Mouse (Mus musculus) yolk sac, embryonic 10.5 days (tissue): ENCODE measurements around the gene Arhgap8.

Source experiments
- DNase-seq: peaks from one replicate; pipeline ENCODE4 v3.0.0-alpha.2; 2017; ENCODE audit warnings: low spot score

The Arhgap8 gene

DNA sequence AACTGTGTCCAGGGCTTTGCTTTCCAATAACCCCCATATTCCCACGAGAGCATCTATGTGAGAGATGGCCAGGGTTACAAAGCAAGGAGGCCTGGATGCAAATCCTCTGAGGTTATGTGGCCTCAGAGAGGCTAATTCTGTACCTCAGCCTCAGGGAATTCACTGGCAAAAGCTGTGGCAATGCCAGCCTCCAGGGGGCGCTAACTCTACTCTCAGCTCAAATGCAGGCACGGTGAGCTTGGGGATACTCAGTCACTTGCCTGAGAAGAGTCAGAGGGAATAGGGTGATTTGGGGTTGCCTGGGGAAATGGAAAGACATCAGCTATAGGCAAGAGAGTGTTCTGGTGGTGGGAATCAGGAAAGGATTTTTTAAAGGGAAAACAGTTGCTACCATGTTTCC, 83.8 kb downstream of the Arhgap8 start:
- DNase-seq, result no peak

DNA sequence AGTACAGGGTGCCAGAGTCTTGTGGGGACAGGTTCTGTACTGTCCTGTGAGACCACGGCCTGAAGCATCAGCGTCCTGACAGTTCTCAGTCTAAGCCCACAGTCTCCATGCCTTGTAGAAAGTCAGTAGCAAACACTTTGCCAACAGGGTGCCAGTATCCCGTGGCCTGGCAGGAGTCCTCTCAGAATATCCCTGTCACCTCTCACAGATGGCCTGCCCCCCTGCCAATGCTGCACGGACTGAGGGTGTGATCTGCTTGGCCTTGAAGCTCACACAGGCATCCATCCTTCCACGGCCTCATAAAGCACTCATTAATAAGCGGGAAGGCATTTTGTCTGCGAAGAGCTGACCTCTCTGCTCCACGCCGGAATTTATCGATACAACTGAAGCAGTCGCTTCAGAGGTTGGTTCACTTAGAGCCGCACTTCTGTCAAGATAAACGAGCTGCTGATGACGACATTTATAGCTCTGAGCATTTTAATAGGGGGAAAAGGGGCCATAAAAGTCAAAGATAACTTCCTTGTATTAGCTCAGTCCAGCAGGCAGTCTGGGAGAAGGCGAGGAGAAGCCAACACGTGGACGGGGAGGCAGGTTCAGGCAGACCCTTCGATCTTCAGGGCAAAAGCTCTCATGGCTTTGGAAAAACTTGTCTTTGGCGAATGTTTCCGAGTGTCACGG, 89.6 kb downstream of the Arhgap8 start:
- DNase-seq, result no peak

DNA sequence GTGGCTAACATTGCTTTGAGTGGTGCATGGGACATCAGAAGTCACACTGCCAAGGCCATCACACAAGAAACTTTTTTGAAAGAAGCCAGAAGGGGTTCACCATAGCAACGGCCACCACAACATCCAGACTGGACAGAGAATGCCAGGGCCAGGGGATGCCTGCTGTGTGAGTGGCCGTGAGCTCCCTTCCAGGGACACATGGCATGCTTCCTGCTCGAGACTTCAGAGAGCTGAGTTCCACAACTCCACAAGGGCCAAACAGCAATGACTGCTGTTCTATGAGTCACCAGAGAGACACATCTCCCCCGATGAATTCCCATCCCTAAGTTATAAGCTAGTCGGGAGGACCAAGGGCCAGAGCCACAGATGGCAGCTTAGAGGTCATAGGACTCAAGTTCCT, 91.3 kb downstream of the Arhgap8 start:
- no peak for DNase-seq

DNA sequence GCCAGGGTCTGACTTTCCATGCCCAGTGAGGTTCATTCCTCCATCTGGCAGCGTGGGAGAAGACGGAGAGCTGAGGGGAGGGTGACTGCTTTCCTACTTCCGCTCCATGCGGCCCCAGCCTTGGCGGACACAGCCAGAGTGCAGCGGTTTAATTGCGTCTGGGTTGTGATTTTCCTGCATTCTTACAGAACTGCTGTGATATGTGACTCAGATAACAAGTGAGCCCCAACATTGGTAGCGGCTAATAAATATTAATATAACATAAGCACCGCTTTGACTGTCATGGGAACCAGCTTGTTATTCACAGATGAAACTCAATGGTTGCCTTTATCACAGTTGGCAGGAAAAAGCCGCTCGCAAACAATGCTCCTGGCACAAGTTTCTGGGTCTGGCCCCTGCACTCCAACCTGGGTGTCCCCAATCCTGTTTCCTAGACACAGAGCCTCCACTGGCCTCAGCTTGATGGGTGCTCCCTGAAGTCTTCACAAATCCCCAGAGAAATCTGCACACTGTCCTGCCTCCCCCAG, 93.0 kb downstream of the Arhgap8 start:
- DNase-seq, result no peak

DNA sequence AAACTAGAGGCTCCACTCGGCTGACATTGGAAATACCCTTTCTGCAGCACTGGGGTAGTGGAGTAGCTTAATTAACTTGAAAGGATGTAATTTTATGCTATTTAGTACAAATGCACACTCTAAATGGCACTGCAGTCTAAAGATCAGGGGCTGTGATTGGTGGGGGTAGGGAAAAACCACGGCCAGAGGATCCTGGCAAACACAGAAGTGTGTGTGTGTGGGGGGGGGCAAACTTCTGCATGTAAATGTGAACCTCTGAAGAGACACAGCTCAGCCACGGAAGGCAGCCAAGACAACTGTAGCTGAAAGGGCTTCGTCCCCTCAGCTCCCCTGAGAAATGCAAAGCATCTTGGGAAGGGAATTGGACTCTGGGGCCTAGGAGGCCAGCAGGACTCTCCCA, 95.3 kb downstream of the Arhgap8 start:
- DNase-seq, result no peak

DNA sequence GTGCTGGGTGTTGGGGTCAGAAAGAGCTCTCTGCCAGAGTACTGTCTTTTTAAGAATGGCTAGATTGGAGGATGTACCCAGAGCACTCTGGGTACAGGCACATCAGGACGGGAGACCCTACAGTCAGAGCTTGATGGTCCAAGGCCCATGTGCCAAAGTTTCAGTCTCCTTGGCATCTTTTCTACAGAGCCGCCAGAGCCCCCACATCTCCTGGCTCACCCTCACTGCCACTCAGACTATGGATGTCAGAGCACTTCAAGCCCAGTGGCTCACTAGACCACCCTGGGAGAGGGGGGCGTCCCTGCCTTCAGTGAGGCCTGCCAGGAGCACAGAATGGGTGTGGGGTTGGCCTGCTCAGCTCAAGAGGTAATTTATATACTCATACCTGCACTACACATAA, 97.7 kb downstream of the Arhgap8 start:
- DNase-seq, result no peak

DNA sequence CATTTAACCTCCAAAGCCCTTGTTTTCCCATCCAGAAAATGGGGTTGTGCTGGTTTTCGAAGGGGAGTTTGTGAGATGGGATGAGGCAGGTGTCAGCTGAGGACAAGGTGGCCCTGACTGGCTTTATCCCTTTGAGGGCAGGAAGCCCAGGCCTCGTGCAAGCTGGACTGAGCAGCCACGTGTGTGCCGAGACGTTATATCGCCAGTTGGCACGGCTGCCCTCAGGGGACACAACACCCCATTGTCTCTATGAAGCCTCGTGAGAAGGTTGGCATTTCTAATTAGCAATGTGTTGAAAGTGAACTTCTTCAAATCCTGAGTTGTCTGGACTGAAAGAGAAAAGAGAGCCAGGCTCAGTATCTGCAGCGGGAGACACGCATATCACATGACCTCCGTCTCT, 98.4 kb downstream of the Arhgap8 start:
- DNase-seq, result no peak

DNA sequence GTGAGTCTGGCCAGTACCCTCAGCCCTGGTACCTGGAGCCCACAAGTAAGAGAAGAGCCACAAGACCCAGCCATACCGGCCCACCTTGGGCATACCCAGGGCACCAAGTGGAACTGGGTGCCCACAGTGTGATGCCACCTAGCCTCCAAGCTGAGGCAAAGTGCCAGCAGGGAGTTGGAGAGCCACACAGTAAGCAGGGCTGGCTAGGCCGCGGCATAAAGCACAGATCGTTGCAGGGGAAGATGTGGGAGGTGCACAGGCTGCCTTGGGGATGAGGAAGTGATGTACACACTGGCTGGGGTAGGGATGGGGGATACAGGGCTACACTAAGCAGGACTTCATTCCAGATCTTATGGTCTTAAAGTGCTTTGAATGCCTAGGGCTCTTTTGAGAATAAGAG, 101.0 kb downstream of the Arhgap8 start:
- DNase-seq, result no peak
